Mouse (Mus musculus): Measurements from ENCODE around the gene Zik1.
A peak's percentile ranks its signal among the peaks of the same experiment; 100 is the strongest.

Zik1 gene

DNA sequence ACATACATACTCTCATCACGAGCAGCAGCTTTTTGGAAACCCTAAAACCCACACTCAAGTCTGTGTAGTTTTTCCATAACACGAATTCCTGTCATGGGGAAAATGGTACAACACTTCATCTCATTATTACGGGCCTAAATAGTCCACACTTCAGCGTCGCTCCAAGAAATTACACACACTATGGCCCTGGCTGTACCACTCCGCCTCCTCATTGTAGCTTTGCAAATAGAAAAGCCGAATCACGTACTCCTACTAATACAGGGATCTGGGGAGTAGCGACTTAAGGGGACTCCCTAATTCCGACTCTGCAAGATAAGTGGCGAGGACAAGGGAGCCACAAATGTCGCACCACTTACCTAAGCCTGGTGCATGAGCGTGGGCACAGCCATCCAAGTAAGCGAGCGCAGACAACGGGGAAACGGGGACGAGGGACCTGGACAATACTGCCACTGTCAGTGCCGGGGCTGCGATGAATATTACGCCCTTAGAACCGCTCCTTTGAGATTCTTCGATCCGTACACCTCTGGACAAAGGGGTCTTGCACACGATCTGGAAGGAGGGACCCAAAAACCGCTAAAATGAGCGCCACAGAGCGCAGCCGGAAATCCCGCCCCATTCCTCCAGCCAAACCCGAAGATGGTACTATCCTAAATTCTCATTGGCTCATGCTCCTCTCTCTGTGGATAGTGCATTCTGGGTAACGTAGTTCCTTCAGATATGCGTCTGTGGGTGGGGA is at the start of gene Zik1:
Gene Zik1 (minus strand): TSS at position 609 of the 736 bp plus-strand sequence.
- peak; percentile 82 for DNase-seq (ENCODE audit: extremely low spot score)

- no peak for DNase-seq (ENCODE audit: extremely low spot score)
Observed at GRCm38 (mm10) chr7:10495578-10495977, 384 bp upstream of the Zik1 start.

GRCm38 (mm10) chr7:10480588-10481233 is 14.5 kb downstream of the Zik1 start:
- DNase-seq (ENCODE audit: extremely low spot score) = no peak

DNA sequence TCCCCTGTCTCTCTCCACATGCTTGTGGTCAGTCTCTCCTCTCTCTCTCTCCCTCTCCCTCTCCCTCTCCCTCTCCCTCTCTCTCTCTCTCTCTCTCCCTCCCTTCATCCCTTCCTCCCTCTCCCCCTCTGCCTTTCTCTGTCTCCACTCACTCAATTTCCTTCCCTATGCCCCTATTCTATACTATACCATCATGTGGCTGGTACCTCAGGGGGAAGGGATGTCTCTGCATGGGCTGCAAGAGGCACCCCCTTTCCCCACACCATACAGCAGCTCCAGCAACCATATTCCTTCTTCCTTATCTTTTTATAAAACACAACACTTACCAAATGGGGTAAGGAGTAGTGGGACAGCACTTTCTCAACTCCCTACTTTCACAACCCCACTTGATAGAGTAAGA is 15.4 kb downstream of the Zik1 start:
- no peak for DNase-seq (ENCODE audit: extremely low spot score)

GRCm38 (mm10) chr7:10458166-10458565 is 37.0 kb downstream of the Zik1 start:
- no peak for DNase-seq (ENCODE audit: extremely low spot score)

GRCm38 (mm10) chr7:10443031-10443430 is 52.2 kb downstream of the Zik1 start, which contains the start of gene Vmn1r67:
Gene Vmn1r67, plus strand, starts transcription at chr7:10443331.
- DNase-seq (ENCODE audit: extremely low spot score) = no peak

All from embryo, embryonic 9.5 days (tissue).